Mouse (Mus musculus) CH12.LX (cell line): ENCODE measurements at regions not wholly inside any gene's neighbourhood (a gene's known extent, or its start where the extent isn't known, plus 50 kb on each side); places are given as distances from the start of the nearest gene placed in this dataset.

Experiments
- POLR2A ChIP-seq: IDR thresholded peaks from 2 replicates; pipeline ENCODE4 v1.6.1; 2011; ENCODE audit warnings: low read depth, mild to moderate bottlenecking, improper control_type of control experiment, low read length
- ZMIZ1 ChIP-seq: IDR thresholded peaks from 2 replicates; pipeline ENCODE4 v1.6.1; 2012; ENCODE audit warnings: low read depth, mild to moderate bottlenecking, inconsistent platforms, low read length, improper control_type of control experiment

DNA sequence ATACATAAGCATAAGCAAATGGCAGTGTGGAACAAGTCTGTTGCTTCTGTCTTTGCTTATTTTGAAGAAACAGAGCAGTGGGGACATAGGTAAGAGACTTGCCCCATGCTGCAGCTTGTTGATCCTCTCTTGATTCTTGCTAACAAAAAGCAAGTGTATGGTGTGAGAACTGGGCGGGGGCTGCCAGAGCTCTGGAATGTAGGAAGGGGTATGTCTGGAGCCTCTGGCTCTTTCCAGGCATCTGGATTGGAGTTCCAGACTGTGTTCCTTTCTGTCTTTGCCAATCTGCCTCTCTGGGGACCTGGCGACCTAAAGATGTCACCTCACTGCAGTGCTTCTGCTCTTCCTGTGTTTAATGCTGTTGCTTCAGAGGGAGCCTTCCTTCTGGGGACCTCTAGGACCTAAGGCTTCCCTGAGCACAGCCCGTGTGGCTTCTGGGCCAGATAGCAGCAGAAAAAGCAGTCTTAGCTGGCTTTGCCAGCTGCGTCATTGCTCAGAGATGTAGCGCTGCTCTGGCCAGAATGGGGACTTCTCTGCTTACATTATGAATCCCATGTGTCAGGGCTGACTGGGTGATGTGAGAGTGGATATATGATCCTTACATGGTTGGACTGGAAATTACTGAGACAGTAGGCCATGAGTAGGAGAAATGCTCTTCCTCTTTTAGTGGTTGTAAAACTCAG is 138.1 kb upstream of the Slit3 start:
- TF ChIP-seq POLR2A (no peak), ZMIZ1 (no peak)
